Comparison of ENCODE assay signal across 20 mouse cellular contexts in the genomic region with DNA sequence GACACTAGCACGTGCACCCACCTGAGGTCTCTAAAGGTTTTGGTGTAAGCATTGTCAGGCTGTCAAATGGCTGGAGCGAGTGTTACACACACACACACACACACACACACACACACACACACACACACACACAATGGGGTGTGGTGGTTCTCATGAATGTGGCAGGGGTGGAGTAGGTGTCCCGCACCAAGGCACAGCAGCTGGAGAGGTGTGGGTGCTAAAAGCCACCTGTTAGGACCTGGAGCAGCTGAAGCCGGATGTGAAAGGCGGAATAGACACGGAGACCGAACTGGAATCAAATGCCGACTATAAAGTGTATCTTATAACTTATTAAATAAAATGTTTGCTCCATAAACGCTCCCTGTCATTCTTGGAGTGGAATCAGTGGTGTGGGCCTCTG. TPM values are rescaled to one million over a fixed set of nuclear protein-coding genes. Genes with fewer than 3 reads are reported as not detected.
"Had no signal": no experiment of that assay in that cellular context is flagged by ENCODE, and none has a peak within 500 bp of the region (broad histone marks: within the 10 kb centered on the region; RNA-seq: fewer than 3 reads in every experiment).

No protein-coding gene starts in this region.

- ATAC-seq: midbrain, embryonic 16.5 days had no signal

- H3K27ac ChIP-seq: liver, embryonic 15.5 days; midbrain, embryonic 10.5 days; midbrain, embryonic 12.5 days; neural tube, embryonic 12.5 days; stomach, postnatal 0 days had no signal

- H3K4me2 ChIP-seq: liver, embryonic 15.5 days; lung, embryonic 14.5 days; midbrain, embryonic 12.5 days; neural tube, embryonic 12.5 days; stomach, embryonic 15.5 days had no signal

- H3K27me3 ChIP-seq: liver, embryonic 15.5 days; midbrain, embryonic 12.5 days; neural tube, embryonic 12.5 days; stomach, embryonic 15.5 days had no signal

- DNase-seq: lung, adult 18-20 months; lung, embryonic 14.5 days; lung, postnatal 10 days; lung, postnatal 4 days; midbrain, embryonic 14.5 days; right cerebral cortex, postnatal 14 days; thymus, adult 2 months; thymus, postnatal 25 days; thymus, postnatal 4 days had no signal

- H3K9ac ChIP-seq: liver, embryonic 15.5 days; lung, embryonic 14.5 days; midbrain, embryonic 12.5 days; neural tube, embryonic 12.5 days; stomach, embryonic 15.5 days had no signal

- H3K9me3 ChIP-seq: liver, embryonic 15.5 days; midbrain, embryonic 10.5 days; midbrain, embryonic 12.5 days; neural tube, embryonic 12.5 days; stomach, embryonic 15.5 days had no signal

- H3K4me3 ChIP-seq: liver, embryonic 15.5 days; midbrain, embryonic 10.5 days; midbrain, embryonic 12.5 days; neural tube, embryonic 12.5 days; stomach, embryonic 15.5 days had no signal

RNA-seq across cellular contexts. Expression of a gene that starts 5.9 kb away (rescaled TPM):
- polyA plus RNA-seq: liver, embryonic 15.5 days; lung, embryonic 14.5 days; lung, embryonic 16.5 days; midbrain, embryonic 12.5 days; midbrain, embryonic 14.5 days; neural tube, embryonic 12.5 days; neural tube, embryonic 14.5 days; spleen, adult 2 months; stomach, embryonic 15.5 days; stomach, postnatal 0 days; thymus, adult 2 months; urinary bladder, adult 2 months had no signal

RNA-seq across cellular contexts. Expression of a gene that starts 43.1 kb away (rescaled TPM):
- polyA plus RNA-seq: midbrain, embryonic 10.5 days had no signal
